Mouse (Mus musculus) layer of hippocampus, postnatal 14 days (tissue): ENCODE measurements around the gene Ect2. TPM values are rescaled to one million over a fixed set of nuclear protein-coding genes. Genes with fewer than 3 reads are reported as not detected.
A peak's percentile ranks its signal among the peaks of the same experiment; 100 is the strongest.

ENCODE experiments used
- DNase-seq, 2 experiments: peaks; one replicate each; pipeline ENCODE4 v3.0.0; 2021 to 2022; ENCODE audit warnings: low spot score in 2 of 2, mixed read lengths in 1 of 2
- long read RNA-seq, 2 experiments: library from polyadenylated mRNA; stranded (forward); transcript quantifications; one replicate each; pipeline ENCODE4 v2.0.0; 2021
- total RNA-seq, 2 experiments: library from RNA; stranded (reverse); gene quantifications; 2 replicates each; pipeline ENCODE4 v1.2.3; 2021

Ect2 gene
- 1 to 10 TPM; 1.8 to 2.6 TPM for total RNA-seq
- long read RNA-seq, experiment 1, partial matches to known transcripts, result 1 of 1 reads
- long read RNA-seq, experiment 1, other reads (novel, unspliced or antisense), result 0 of 1 reads
- long read RNA-seq, experiment 2, full-length matches to known transcripts, result 2 of 2 reads
- long read RNA-seq, experiment 2, partial matches to known transcripts, result 0 of 2 reads
- long read RNA-seq, experiment 2, other reads (novel, unspliced or antisense), result 0 of 2 reads

GRCm38 (mm10) chr3:27153701-27154209, at the start of gene Ect2:
Gene Ect2 (minus strand): TSS chr3:27153878.
- DNase-seq, result peak; percentile 99 to 100

DNA sequence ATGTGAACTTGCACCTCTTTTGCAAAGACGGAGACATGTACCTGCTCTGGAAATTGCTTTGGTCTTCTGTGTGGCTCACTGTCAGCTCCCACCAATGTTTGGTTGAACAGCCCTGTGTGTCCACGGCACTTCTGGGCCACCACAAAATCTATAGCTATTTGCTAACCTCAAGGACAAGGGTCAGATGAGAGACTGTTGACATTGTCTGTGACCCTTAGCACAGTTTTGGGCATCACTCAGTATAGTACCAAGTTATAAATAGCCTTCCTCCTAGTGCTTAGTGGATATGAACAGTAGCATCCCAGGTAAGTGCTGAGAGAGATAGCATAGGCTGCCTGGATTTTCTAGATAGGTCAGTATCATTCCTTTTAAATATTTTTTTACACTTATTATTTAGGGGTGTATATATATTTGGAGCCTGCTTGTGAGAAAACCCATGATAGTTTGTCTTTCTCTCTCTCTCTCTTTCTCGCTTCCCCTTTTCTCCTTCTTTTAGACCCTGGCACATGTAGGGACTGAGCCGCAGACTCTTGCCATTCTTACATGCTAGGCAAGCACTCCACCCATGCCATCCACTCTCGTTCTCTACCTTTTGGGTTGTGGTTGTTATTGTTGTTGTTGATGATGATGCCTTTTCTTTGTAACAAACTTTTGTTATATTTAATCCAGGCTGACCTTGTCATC, 48.2 kb upstream of the Ect2 start:
- DNase-seq, result no peak

- no peak for DNase-seq
Measured at GRCm38 (mm10) chr3:27199120-27199519, 45.4 kb upstream of the Ect2 start.

DNA sequence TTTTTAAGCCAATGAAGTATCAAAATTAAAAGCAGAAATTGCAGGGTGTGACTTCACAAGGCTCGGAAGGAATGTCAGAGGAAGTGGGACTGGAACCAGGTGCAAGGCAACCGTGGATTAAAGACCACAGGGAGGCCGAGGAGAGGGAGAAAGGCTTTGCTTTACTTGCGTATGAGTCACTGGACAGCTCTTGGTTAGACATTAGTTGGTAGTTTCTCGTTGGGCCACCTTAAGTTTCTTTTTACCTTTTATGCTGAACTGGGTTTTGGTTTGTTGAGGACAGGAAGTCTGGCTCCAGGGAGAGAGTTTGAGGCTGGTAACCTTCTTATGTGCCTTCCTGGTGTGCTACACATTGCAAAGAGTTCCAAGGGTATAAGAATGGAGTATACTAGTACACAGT, 44.1 kb upstream of the Ect2 start:
- no peak for DNase-seq

GRCm38 (mm10) chr3:27196529-27196928, 42.9 kb upstream of the Ect2 start:
- DNase-seq, result no peak

DNA sequence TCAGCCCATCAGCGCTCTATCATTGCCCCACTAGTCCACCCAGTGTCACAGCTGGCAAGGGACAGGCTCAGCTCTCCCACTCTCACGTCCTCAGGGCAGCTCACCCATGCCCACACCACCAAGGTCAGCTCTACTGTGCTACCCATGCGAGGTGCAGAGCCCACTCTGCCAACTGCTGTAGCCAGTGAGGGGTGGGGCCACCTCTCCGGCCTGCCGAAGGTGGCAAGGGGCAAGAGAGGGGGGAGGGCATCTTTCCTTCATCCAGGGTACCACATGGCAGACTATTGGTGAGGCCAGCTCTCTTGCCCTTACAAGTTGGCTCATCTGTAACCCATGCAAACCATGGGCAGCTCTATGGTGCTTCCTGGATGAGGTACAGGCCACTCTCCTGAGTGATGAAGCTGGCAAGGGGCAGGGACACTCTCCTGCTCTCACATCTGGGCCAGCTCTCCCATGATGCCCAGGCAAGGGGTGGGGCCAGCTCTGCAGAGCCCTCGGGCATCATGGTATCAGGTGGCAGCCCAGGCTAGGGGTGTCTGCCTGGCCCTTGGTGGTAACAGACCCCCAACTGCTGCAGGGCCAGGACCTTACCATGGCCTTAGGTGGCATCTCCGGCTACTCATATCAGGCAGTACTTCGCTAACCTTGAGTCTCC, 42.0 kb upstream of the Ect2 start:
- DNase-seq, result no peak

GRCm38 (mm10) chr3:27195153-27195552, 41.5 kb upstream of the Ect2 start:
- DNase-seq, result no peak

DNA sequence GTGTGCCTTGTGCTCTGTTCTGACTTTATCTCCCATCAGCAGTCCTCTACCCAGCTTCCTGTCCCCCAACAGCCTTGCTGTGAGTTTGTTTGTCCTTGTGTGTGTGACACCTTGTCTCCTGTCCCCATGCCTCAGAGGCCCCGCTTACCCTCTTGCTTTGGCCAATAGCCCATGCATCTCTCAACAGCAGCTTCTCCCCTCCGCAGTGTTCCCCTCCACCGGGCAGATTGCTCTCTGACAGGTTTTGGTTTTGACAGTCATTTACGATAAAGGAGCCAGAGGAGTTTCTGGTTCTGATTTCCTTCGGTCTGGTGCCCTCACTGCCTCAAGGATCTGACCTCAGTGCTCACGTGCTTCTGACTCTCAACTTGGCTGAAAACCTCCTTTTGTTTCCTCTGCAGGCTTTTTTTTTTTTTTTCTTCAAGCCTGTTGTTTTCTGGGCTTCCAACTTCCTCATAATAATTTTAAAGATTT, 40.2 kb upstream of the Ect2 start:
- DNase-seq, result no peak

GRCm38 (mm10) chr3:27191856-27192255, 38.2 kb upstream of the Ect2 start:
- DNase-seq, result no peak

- DNase-seq, result no peak
Measured at GRCm38 (mm10) chr3:27190865-27191264, 37.2 kb upstream of the Ect2 start.

DNA sequence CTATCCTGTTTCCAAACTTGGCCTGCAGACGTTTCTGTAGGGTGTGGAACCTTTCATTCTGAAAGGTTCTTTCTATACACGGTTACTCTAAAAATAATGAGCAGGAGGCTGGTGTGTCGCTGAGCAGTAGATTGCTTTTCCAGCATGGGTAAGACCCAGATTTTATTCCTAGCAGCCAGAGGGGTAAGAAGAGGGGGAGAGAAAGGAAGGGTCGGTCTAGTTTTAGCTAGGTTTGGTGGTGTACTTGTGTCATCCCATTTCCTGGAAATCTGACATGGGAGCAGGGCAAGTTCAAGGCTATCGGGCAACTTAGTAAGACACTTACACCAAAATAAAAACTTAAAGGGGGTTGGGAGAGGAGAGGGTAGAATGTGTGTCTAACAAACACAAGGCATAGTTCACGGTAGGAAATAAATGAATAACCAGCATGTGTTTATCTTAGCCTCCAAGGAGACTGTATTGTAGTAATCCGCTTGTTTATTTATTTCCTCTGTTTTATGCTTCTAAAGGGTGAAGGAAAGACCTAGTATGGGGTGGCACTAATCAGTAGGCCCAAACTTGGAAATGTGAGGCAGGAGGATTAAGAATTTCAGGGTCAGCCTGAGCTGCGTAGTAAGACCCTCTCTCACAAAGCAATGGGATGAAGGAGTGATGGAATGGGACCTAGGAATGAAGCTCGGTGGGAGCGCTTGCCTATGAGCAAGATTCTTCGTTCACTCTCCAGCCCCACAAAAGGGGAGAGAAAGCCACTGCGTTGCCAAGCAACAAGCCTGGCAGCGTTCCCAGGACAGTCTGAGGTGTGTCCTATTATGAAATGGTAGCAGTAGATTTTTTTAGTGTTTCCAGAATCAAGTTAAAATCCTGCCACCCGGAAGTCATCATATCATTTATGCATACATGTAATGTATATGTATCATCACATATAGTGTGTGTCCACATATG, 35.9 kb upstream of the Ect2 start:
- DNase-seq, result peak; percentile 53 to 67

- no peak for DNase-seq
Measured at GRCm38 (mm10) chr3:27188386-27188785, 34.7 kb upstream of the Ect2 start.

DNA sequence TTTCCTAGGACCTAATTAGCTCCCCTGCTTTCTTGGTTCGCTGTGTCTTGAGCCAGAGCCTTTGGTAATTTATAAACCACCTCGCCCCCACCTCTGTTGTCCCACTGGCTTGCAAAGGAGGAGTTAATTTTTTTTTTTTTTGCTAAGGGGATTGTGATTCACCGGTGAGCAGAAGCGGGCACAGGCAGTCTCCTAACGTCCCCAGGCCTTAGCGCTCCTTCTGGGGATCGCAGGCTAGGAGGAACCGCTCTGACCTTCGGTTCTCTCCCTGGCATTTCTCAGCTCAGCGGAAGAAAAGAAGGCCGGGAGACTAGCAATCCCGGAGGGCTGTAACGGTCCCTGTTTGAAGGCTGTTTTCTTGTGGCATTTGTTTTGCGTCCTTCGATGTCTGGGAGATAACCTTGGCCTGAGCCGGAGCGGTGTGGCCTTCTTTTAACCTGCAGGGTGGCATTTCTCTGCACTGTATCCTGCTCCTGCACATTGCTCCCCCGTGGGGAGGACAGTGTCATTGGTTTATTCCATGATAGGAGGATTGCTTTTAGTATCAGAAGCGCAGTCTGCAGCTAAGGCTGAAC, 30.0 kb upstream of the Ect2 start:
- peak; percentile 46 to 48 for DNase-seq

GRCm38 (mm10) chr3:27182733-27183600, 29.3 kb upstream of the Ect2 start, which contains the start of gene Nceh1:
Gene Nceh1 (plus strand): TSS chr3:27182965.
- peak; percentile 91 to 95 for DNase-seq

DNA sequence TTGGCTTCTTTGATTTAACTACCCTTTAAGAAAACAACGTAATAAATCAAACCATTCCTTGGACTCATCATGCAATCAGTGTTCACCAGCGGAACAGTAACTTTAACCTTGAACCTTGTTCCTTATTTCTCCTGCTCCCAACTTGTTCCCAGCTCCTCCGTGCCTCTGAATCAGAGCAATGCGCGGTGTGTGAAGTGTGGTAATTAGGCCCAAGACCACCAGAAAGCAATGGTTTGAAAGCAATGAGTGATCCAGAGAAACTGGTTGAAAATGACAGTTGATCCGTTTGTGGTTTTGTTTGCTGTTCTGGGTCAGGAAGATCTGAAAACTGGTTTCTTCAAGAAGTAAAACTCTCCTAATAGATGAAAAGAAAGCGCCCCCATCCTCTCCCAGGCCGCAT, 26.0 kb upstream of the Ect2 start:
- no peak for DNase-seq

GRCm38 (mm10) chr3:27170257-27170656, 16.6 kb upstream of the Ect2 start:
- DNase-seq, result no peak

- no peak for DNase-seq
Measured at GRCm38 (mm10) chr3:27165481-27166065, 11.9 kb upstream of the Ect2 start.

GRCm38 (mm10) chr3:27162410-27162804, 8.7 kb upstream of the Ect2 start:
- no peak for DNase-seq
